Mouse (Mus musculus): ENCODE results near the gene Ago4. TPM values are rescaled to one million over a fixed set of nuclear protein-coding genes. Genes with fewer than 3 reads are reported as not detected.

Ago4 gene
- polyA plus RNA-seq, 1 experiment from 2014 or later: 5.7 TPM

DNA sequence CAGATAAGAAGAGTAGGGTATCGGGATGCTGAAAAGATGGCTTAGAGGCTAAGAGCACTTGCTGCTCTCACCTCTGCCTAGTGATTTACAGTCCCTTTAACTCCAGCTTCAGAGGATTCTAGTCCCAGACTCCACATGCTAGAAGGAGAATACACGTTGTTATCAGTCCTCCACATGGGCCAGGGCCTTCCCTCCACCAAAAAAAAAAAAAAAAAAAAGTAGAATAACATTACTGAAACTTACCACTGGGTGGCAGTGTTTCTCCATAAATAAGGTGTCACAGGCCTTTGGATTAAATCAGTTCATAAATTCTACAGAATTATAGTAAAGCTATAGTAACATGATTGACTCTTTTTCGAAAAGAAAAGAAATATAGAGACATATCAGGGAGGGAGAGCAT, 21.2 kb upstream of the Ago4 start:
- Histone ChIP-seq H3K4me2 (ENCODE audit: low read length) (no peak overlapping the region), H3K4me1 (ENCODE audit: control insufficient read depth, insufficient read depth, low read length) (peaks cover 6% of the 10 kb centered on the region), H3K4me3 (ENCODE audit: low read depth, low read length) (no peak overlapping the region), H3K27ac (ENCODE audit: low read depth, low read length) (no peak overlapping the region), H3K9ac (ENCODE audit: low read length) (no peak overlapping the region), H3K9me3 (replicated peaks; ENCODE audit: control insufficient read depth, low read length) (no peaks in the 10 kb centered on the region), H3K27me3 (replicated peaks; ENCODE audit: control insufficient read depth, insufficient read depth, low read length) (no peaks in the 10 kb centered on the region), H3K36me3 (ENCODE audit: control insufficient read depth, insufficient read depth, low read length) (no peaks in the 10 kb centered on the region)
- 31% methylated on average over 3 of the region's 3 CpGs for WGBS
- ATAC-seq (no peak), DNase-seq (ENCODE audit: low spot score) (peak; percentile 74)

DNA sequence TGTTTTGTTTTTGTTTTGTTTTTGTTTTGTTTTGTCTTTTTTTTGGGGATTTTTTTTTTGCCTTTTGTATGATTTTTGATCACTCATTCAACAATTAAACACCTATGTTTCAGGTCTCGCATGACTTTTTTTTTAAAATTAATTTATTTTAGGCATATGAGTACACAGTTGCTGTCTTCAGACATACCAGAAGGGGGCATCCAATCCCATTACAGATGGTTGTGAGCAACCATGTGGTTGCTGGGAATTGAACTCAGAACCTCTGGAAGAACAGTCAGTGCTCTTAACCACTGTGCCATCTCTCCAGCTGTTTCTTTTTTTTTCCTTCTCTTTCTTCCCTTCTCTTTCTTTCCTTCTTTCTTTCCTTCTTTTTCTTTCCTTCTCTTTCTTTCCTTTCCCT, 20.4 kb upstream of the Ago4 start:
- no peaks in the 10 kb centered on the region for H3K9me3 ChIP-seq (replicated peaks; ENCODE audit: control insufficient read depth, low read length)
- ATAC-seq: no peak
- no peak overlapping the region for H3K4me2 ChIP-seq (ENCODE audit: low read length)
- no peaks in the 10 kb centered on the region for H3K36me3 ChIP-seq (ENCODE audit: control insufficient read depth, insufficient read depth, low read length)
- DNase-seq (ENCODE audit: low spot score): no peak
- no peaks in the 10 kb centered on the region for H3K27me3 ChIP-seq (replicated peaks; ENCODE audit: control insufficient read depth, insufficient read depth, low read length)
- H3K4me1 ChIP-seq (ENCODE audit: control insufficient read depth, insufficient read depth, low read length): peaks cover 6% of the 10 kb centered on the region
- H3K27ac ChIP-seq (ENCODE audit: low read depth, low read length): no peak overlapping the region
- H3K4me3 ChIP-seq (ENCODE audit: low read depth, low read length): no peak overlapping the region
- H3K9ac ChIP-seq (ENCODE audit: low read length): no peak overlapping the region
- WGBS: 95% methylated on average over 1 of the region's 1 CpGs

DNA sequence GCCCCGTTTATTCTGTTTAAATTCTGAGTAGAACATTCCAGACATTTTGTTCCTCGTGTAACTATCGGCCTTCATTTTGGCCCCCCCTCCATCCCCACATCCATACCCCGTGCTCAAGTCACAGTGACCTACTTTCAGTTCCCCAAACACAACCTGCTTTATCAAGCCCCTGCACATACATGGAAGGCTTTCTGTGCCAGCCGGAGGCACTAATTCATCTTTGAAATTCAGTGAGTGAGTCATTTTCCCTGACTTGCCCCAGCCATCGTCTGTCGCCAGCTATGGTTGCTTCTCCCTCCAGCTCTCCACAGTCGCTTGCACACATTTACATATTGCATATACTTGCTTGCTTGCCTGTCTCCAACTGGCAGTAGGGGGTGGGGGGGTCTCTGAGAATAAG, 19.8 kb upstream of the Ago4 start:
- Histone ChIP-seq H3K4me2 (ENCODE audit: low read length) (no peak overlapping the region), H3K4me3 (ENCODE audit: low read depth, low read length) (no peak overlapping the region), H3K27ac (ENCODE audit: low read depth, low read length) (no peak overlapping the region), H3K9ac (ENCODE audit: low read length) (no peak overlapping the region), H3K4me1 (ENCODE audit: control insufficient read depth, insufficient read depth, low read length) (peaks cover 4% of the 10 kb centered on the region; the same call in 1 of the 2 replicates), H3K36me3 (ENCODE audit: control insufficient read depth, insufficient read depth, low read length) (no peaks in the 10 kb centered on the region), H3K27me3 (replicated peaks; ENCODE audit: control insufficient read depth, insufficient read depth, low read length) (no peaks in the 10 kb centered on the region), H3K9me3 (replicated peaks; ENCODE audit: control insufficient read depth, low read length) (no peaks in the 10 kb centered on the region)
- WGBS: 62% methylated on average over 8 of the region's 8 CpGs
- DNase-seq (ENCODE audit: low spot score) (peak; percentile 12), ATAC-seq (no peak)

DNA sequence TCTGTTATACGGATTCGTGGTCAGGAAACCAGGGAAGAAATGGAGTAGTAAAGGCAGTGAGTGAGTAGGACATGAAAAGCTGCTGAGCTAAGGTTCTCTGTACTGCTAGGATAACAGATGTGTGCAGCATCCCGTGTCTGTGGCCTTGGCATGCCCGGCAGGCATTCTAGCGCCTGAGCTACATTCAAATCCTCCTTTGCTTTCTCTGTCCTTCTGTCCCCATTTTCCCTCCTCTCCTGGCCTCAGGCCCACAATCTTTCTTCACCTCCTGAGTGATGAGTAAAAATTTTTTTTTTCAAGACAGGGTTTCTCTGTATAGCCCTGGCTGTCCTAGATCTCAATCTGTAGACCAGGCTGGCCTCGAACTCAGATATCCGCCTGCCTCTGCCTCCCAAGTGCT, 18.9 kb upstream of the Ago4 start:
- no peaks in the 10 kb centered on the region for H3K36me3 ChIP-seq (ENCODE audit: control insufficient read depth, insufficient read depth, low read length)
- H3K9me3 ChIP-seq (replicated peaks; ENCODE audit: control insufficient read depth, low read length): no peaks in the 10 kb centered on the region
- ATAC-seq (no peak), DNase-seq (ENCODE audit: low spot score) (peak; percentile 39)
- H3K27ac ChIP-seq (ENCODE audit: low read depth, low read length): no peak overlapping the region
- no peak overlapping the region for H3K9ac ChIP-seq (ENCODE audit: low read length)
- 68% methylated on average over 7 of the region's 7 CpGs for WGBS
- H3K4me1 ChIP-seq (ENCODE audit: control insufficient read depth, insufficient read depth, low read length): peaks cover 4% of the 10 kb centered on the region; the same call in 1 of the 2 replicates
- H3K4me2 ChIP-seq (ENCODE audit: low read length): no peak overlapping the region
- no peak overlapping the region for H3K4me3 ChIP-seq (ENCODE audit: low read depth, low read length)
- no peaks in the 10 kb centered on the region for H3K27me3 ChIP-seq (replicated peaks; ENCODE audit: control insufficient read depth, insufficient read depth, low read length)

DNA sequence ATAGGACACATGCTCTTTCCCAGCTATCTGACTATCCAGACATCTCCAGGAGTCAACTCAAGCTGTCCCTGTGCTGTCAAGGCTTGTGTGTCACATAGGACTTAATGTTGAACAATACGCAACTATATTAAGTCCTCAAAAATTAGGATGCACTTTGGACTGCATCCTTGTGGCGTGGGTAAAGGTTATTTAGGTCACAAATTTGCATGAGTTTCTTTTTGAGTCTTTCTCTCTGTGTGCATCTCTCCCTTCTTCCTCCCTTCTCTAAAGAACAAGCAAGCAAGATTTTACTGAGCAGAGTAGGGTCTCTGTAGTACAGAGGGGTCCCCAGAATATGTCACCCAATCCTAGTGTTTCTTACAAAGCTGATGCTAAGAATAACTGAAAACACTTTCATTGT, 12.9 kb upstream of the Ago4 start:
- no peaks in the 10 kb centered on the region for H3K4me1 ChIP-seq (ENCODE audit: control insufficient read depth, insufficient read depth, low read length)
- DNase-seq (ENCODE audit: low spot score) (no peak), ATAC-seq (no peak)
- no peak overlapping the region for H3K27ac ChIP-seq (ENCODE audit: low read depth, low read length)
- WGBS: 85% methylated on average over 2 of the region's 2 CpGs
- no peaks in the 10 kb centered on the region for H3K9me3 ChIP-seq (replicated peaks; ENCODE audit: control insufficient read depth, low read length)
- H3K36me3 ChIP-seq (ENCODE audit: control insufficient read depth, insufficient read depth, low read length): no peaks in the 10 kb centered on the region
- H3K9ac ChIP-seq (ENCODE audit: low read length): no peak overlapping the region
- H3K4me3 ChIP-seq (ENCODE audit: low read depth, low read length): no peak overlapping the region
- H3K27me3 ChIP-seq (replicated peaks; ENCODE audit: control insufficient read depth, insufficient read depth, low read length): no peaks in the 10 kb centered on the region
- H3K4me2 ChIP-seq (ENCODE audit: low read length): no peak overlapping the region

GRCm38 (mm10) chr4:126545703-126546102, 12.4 kb upstream of the Ago4 start:
- WGBS: 65% methylated on average over 7 of the region's 7 CpGs
- Histone ChIP-seq H3K27ac (ENCODE audit: low read depth, low read length) (no peak overlapping the region), H3K4me2 (ENCODE audit: low read length) (no peak overlapping the region), H3K36me3 (ENCODE audit: control insufficient read depth, insufficient read depth, low read length) (no peaks in the 10 kb centered on the region), H3K27me3 (replicated peaks; ENCODE audit: control insufficient read depth, insufficient read depth, low read length) (no peaks in the 10 kb centered on the region), H3K9me3 (replicated peaks; ENCODE audit: control insufficient read depth, low read length) (no peaks in the 10 kb centered on the region), H3K9ac (ENCODE audit: low read length) (no peak overlapping the region), H3K4me1 (ENCODE audit: control insufficient read depth, insufficient read depth, low read length) (no peaks in the 10 kb centered on the region), H3K4me3 (ENCODE audit: low read depth, low read length) (no peak overlapping the region)
- no peak for ATAC-seq
- DNase-seq (ENCODE audit: low spot score): no peak

- Histone ChIP-seq H3K9ac (ENCODE audit: low read length) (no peak overlapping the region), H3K9me3 (replicated peaks; ENCODE audit: control insufficient read depth, low read length) (no peaks in the 10 kb centered on the region), H3K36me3 (ENCODE audit: control insufficient read depth, insufficient read depth, low read length) (no peaks in the 10 kb centered on the region), H3K27me3 (replicated peaks; ENCODE audit: control insufficient read depth, insufficient read depth, low read length) (no peaks in the 10 kb centered on the region), H3K4me2 (ENCODE audit: low read length) (no peak overlapping the region), H3K27ac (ENCODE audit: low read depth, low read length) (no peak overlapping the region), H3K4me1 (ENCODE audit: control insufficient read depth, insufficient read depth, low read length) (no peaks in the 10 kb centered on the region), H3K4me3 (ENCODE audit: low read depth, low read length) (no peak overlapping the region)
- DNase-seq (ENCODE audit: low spot score) (no peak), ATAC-seq (no peak)
- WGBS: 86% methylated on average over 1 of the region's 1 CpGs
These were observed 11.7 kb upstream of the Ago4 start for GRCm38 (mm10) chr4:126545016-126545415.

DNA sequence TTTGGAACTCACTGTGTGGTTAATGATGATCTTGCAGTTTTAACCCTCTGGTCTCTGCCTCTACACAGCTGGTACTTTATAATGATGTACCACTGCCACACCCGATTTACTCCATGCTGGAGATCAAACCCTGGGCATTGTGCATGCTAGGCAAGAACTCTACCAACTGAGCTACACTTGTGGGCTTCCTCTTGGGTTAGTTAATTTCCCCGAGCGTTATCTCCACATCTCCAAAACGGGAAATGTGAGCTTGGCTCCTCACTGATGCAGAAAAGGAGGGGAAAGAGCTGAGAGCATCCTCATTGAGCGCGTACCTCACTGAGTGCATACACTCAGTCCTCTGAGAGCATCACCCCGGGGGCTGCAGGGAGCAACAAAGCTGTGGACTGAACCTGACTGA, 9.6 kb upstream of the Ago4 start:
- no peaks in the 10 kb centered on the region for H3K36me3 ChIP-seq (ENCODE audit: control insufficient read depth, insufficient read depth, low read length)
- no peak overlapping the region for H3K4me3 ChIP-seq (ENCODE audit: low read depth, low read length)
- H3K27ac ChIP-seq (ENCODE audit: low read depth, low read length): no peak overlapping the region
- no peaks in the 10 kb centered on the region for H3K9me3 ChIP-seq (replicated peaks; ENCODE audit: control insufficient read depth, low read length)
- ATAC-seq (no peak), DNase-seq (ENCODE audit: low spot score) (no peak)
- WGBS: 74% methylated on average over 7 of the region's 7 CpGs
- no peak overlapping the region for H3K4me2 ChIP-seq (ENCODE audit: low read length)
- no peaks in the 10 kb centered on the region for H3K4me1 ChIP-seq (ENCODE audit: control insufficient read depth, insufficient read depth, low read length)
- H3K27me3 ChIP-seq (replicated peaks; ENCODE audit: control insufficient read depth, insufficient read depth, low read length): no peaks in the 10 kb centered on the region
- no peak overlapping the region for H3K9ac ChIP-seq (ENCODE audit: low read length)

DNA sequence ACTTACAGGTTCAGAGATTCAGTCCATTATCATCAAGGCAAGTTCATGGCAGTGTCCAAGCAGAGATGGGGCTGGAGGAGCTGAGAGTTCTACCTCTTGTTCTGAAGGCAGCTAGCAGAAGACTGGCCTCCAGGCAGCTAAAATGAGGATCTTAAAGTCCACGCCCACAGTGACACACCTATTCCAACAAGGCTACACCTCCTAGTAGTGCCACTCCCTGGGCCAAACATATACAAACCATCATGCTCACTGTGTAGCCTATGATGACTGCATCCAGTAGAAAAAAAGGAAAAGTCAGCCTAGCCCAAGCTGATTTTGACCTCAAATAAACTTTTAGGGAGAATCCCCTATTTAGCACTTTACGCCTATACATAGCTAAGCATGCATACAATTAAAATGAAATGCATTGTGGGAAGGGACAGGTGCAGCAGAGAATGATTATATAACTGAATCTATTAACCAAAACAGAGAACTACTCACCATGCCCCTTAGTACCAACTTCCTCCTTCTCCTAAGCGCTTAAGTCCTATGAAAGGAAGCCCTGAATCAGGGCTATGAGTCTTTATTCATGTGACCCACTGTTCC, 7.3 kb upstream of the Ago4 start:
- DNase-seq (ENCODE audit: low spot score) (no peak), ATAC-seq (no peak)
- Histone ChIP-seq H3K4me1 (ENCODE audit: control insufficient read depth, insufficient read depth, low read length) (no peaks in the 10 kb centered on the region), H3K9ac (ENCODE audit: low read length) (no peak overlapping the region), H3K9me3 (replicated peaks; ENCODE audit: control insufficient read depth, low read length) (no peaks in the 10 kb centered on the region), H3K4me3 (ENCODE audit: low read depth, low read length) (no peak overlapping the region), H3K36me3 (ENCODE audit: control insufficient read depth, insufficient read depth, low read length) (no peaks in the 10 kb centered on the region), H3K4me2 (ENCODE audit: low read length) (no peak overlapping the region), H3K27me3 (replicated peaks; ENCODE audit: control insufficient read depth, insufficient read depth, low read length) (no peaks in the 10 kb centered on the region), H3K27ac (ENCODE audit: low read depth, low read length) (no peak overlapping the region)
- WGBS: 85% methylated on average over 3 of the region's 3 CpGs

All from forebrain, embryonic 14.5 days (tissue).